23 mouse cellular contexts compared by ENCODE assay signal in genomic region chr19:8708954-8709353, GRCm38 (mm10). TPM values are rescaled to one million over a fixed set of nuclear protein-coding genes. Genes with fewer than 3 reads are reported as not detected.
DNase-seq lines count a peak whose midpoint lies in the region; ATAC-seq and TF ChIP-seq lines count a peak whose summit lies in the region.
"Had no signal": no experiment of that assay in that cellular context is flagged by ENCODE, and none has a peak within 500 bp of the region (broad histone marks: within the 10 kb centered on the region; RNA-seq: fewer than 3 reads in every experiment).

No protein-coding gene starts in this region.

- no peak for TF ChIP-seq EP300 in liver, embryonic 14.5 days (IDR thresholded peaks at IDR 0.05; ENCODE audit: low read depth)

- WGBS in hindbrain, postnatal 0 days: 92% methylated on average over 8 of the region's 8 CpGs
- WGBS in hindbrain, embryonic 14.5 days: 97% methylated on average over 8 of the region's 8 CpGs
- 88% methylated on average over 8 of the region's 8 CpGs for WGBS in liver, embryonic 14.5 days (ENCODE audit: insufficient replicate concordance)

- TF ChIP-seq CTCF in hindbrain, postnatal 0 days (IDR thresholded peaks at IDR 0.05; ENCODE audit: low read depth): no peak
- TF ChIP-seq CTCF in G1E (IDR thresholded peaks at IDR 0.05; ENCODE audit: low read depth, low read length): no peak
- no peak for TF ChIP-seq CTCF in liver, embryonic 14.5 days (IDR thresholded peaks at IDR 0.05; ENCODE audit: low read depth)

- no peaks in the 10 kb centered on the region for H3K9me3 ChIP-seq in hindbrain, postnatal 0 days (ENCODE audit: low read length)
- no peaks in the 10 kb centered on the region for H3K9me3 ChIP-seq in hindbrain, embryonic 14.5 days (ENCODE audit: control insufficient read depth, low read length)
- H3K9me3 ChIP-seq in G1E (replicated peaks): no peaks in the 10 kb centered on the region
- H3K9me3 ChIP-seq in liver, embryonic 14.5 days (ENCODE audit: control insufficient read depth, low read length): no peaks in the 10 kb centered on the region
- H3K9me3 ChIP-seq: embryonic facial prominence, embryonic 15.5 days; forebrain, embryonic 12.5 days; heart, embryonic 15.5 days; hindbrain, embryonic 13.5 days had no signal

- H3K4me1 ChIP-seq in hindbrain, postnatal 0 days (ENCODE audit: insufficient read depth, low read length): peaks cover 10% of the 10 kb centered on the region
- peaks cover 27% of the 10 kb centered on the region for H3K4me1 ChIP-seq in hindbrain, embryonic 14.5 days (replicated peaks; ENCODE audit: control insufficient read depth, insufficient read depth, low read length)
- peaks cover 59% of the 10 kb centered on the region for H3K4me1 ChIP-seq in G1E (ENCODE audit: insufficient read depth, low read depth, low read length)
- peaks cover 32 to 35% of the 10 kb centered on the region in 2 experiments for H3K4me1 ChIP-seq in liver, embryonic 14.5 days (replicated peaks; ENCODE audit: control insufficient read depth in 2 of 2, insufficient read depth in 2 of 2, low read length in 1 of 2)

- no peak overlapping the region for H3K4me3 ChIP-seq in hindbrain, postnatal 0 days (ENCODE audit: low read length)
- H3K4me3 ChIP-seq in hindbrain, embryonic 14.5 days (replicated peaks; ENCODE audit: low read length): no peak overlapping the region
- peak overlapping the region; percentile 42; the same call in 1 of the 2 replicates for H3K4me3 ChIP-seq in G1E (ENCODE audit: low read depth, low read length)
- H3K4me3 ChIP-seq in liver, embryonic 14.5 days (ENCODE audit: insufficient read depth in 1 of 2, low read depth in 2 of 2, low read length in 2 of 2): no peak overlapping the region
- H3K4me3 ChIP-seq: embryonic facial prominence, embryonic 15.5 days; forebrain, embryonic 12.5 days; heart, embryonic 15.5 days; hindbrain, embryonic 13.5 days had no signal

- H3K36me3 ChIP-seq in hindbrain, postnatal 0 days (ENCODE audit: insufficient read depth, low read length): peaks cover 39% of the 10 kb centered on the region
- H3K36me3 ChIP-seq in hindbrain, embryonic 14.5 days (replicated peaks; ENCODE audit: control insufficient read depth, insufficient read depth): peaks cover 54% of the 10 kb centered on the region
- peaks cover 70% of the 10 kb centered on the region for H3K36me3 ChIP-seq in G1E (replicated peaks)
- peaks cover 66% of the 10 kb centered on the region for H3K36me3 ChIP-seq in liver, embryonic 14.5 days (replicated peaks; ENCODE audit: control insufficient read depth, insufficient read depth, low read depth)

- no peak for ATAC-seq in hindbrain, postnatal 0 days
- ATAC-seq in hindbrain, embryonic 14.5 days (ENCODE audit: low FRiP score): no peak
- no peak for ATAC-seq in G1E (ENCODE audit: extremely low read depth, insufficient number of reproducible peaks, low FRiP score, poor library complexity, severe bottlenecking)
- no peak for ATAC-seq in liver, embryonic 14.5 days (ENCODE audit: insufficient read depth)
- ATAC-seq: forebrain, embryonic 16.5 days had no signal

- DNase-seq in hindbrain, postnatal 0 days (ENCODE audit: low spot score): no peak
- no peak for DNase-seq in hindbrain, embryonic 14.5 days (ENCODE audit: low spot score)
- DNase-seq in G1E (ENCODE audit: low spot score): no peak
- DNase-seq in liver, embryonic 14.5 days (ENCODE audit: low read depth in 3 of 3, low spot score in 3 of 3): no peak
- DNase-seq in urinary bladder, adult 18-20 months (ENCODE audit: low spot score in 2 of 2): no peak
- DNase-seq in gastrocnemius, postnatal 10 days: no peak
- DNase-seq: adrenal gland, adult 8-10 months; adrenal gland, postnatal 36 days; cerebellum, adult 2 months; cerebellum, postnatal 14 days; embryo, embryonic 11 days; gastrocnemius, postnatal 25 days; heart, adult 18-20 months; heart, postnatal 14 days had no signal

- 0 out of 2 replicates have a peak overlapping the region, but pooled peaks have one; percentile 67 for H3K27ac ChIP-seq in hindbrain, postnatal 0 days
- H3K27ac ChIP-seq in hindbrain, embryonic 14.5 days: no peak overlapping the region
- H3K27ac ChIP-seq in liver, embryonic 14.5 days: no peak overlapping the region
- H3K27ac ChIP-seq: forebrain, embryonic 12.5 days; heart, embryonic 15.5 days; hindbrain, embryonic 13.5 days had no signal

- no peak overlapping the region for H3K9ac ChIP-seq in hindbrain, postnatal 0 days (replicated peaks; ENCODE audit: low read length)
- no peak overlapping the region for H3K9ac ChIP-seq in hindbrain, embryonic 14.5 days
- no peak overlapping the region for H3K9ac ChIP-seq in liver, embryonic 14.5 days (replicated peaks)
- H3K9ac ChIP-seq: embryonic facial prominence, embryonic 15.5 days; forebrain, embryonic 12.5 days; heart, embryonic 15.5 days; hindbrain, embryonic 13.5 days had no signal

- H3K27me3 ChIP-seq in hindbrain, postnatal 0 days (ENCODE audit: insufficient read depth, low read length): no peaks in the 10 kb centered on the region
- no peaks in the 10 kb centered on the region for H3K27me3 ChIP-seq in hindbrain, embryonic 14.5 days (ENCODE audit: control insufficient read depth, insufficient read depth, low read length)
- H3K27me3 ChIP-seq in G1E (ENCODE audit: insufficient read depth, low read length): no peaks in the 10 kb centered on the region
- H3K27me3 ChIP-seq in liver, embryonic 14.5 days (ENCODE audit: control insufficient read depth, insufficient read depth, low read length): no peaks in the 10 kb centered on the region
- H3K27me3 ChIP-seq: CH12.LX; embryonic facial prominence, embryonic 15.5 days; forebrain, embryonic 12.5 days; heart, embryonic 15.5 days; hindbrain, embryonic 13.5 days had no signal

- H3K4me2 ChIP-seq in hindbrain, postnatal 0 days (ENCODE audit: low read depth, low read length): no peak overlapping the region
- H3K4me2 ChIP-seq in hindbrain, embryonic 14.5 days (replicated peaks): no peak overlapping the region
- H3K4me2 ChIP-seq in liver, embryonic 14.5 days (ENCODE audit: low read depth): peak overlapping the region; percentile 26
- H3K4me2 ChIP-seq: embryonic facial prominence, embryonic 15.5 days; forebrain, embryonic 12.5 days; heart, embryonic 11.5 days; heart, embryonic 15.5 days; hindbrain, embryonic 13.5 days had no signal

RNA-seq across cellular contexts. Expression of gene Slc3a2, which starts 14.2 kb away (rescaled TPM):
- 154 and 155 TPM in 2 replicates for total RNA-seq in hindbrain, postnatal 0 days (2014; rRNA removed)
- 235 and 250 TPM in 2 replicates for polyA plus RNA-seq in hindbrain, postnatal 0 days (2015; fragmentation: Nextera tagmentation; extraction: Ambion mirVana)
- polyA plus RNA-seq in hindbrain, embryonic 14.5 days (2014; fragmentation: Nextera tagmentation; extraction: Ambion mirVana): 161 and 174 TPM in 2 replicates
- total RNA-seq in G1E (2014; fragmentation: Nextera tagmentation) (288 and 317 TPM in 2 replicates), G1E (2017) (217 and 282 TPM in 2 replicates)
- polyA plus RNA-seq in G1E (2012): 232 and 240 TPM in 2 replicates
- polyA plus RNA-seq in liver, embryonic 14.5 days (2012; rRNA removed): 78.4 and 82.2 TPM in 2 replicates
- 88.5 and 89.1 TPM in 2 replicates for polyA plus RNA-seq in liver, embryonic 14.5 days (2014; fragmentation: Nextera tagmentation; extraction: Ambion mirVana)
- 10 to 100 TPM; 29.4 to 36.7 TPM for total RNA-seq in gastrocnemius, postnatal 10 days (2021)

RNA-seq across cellular contexts. Expression of gene Wdr74, which starts 26.7 kb away (rescaled TPM):
- total RNA-seq in hindbrain, postnatal 0 days (2014; rRNA removed): 46.7 and 49.7 TPM in 2 replicates
- polyA plus RNA-seq in hindbrain, postnatal 0 days (2015; fragmentation: Nextera tagmentation; extraction: Ambion mirVana): 78.7 and 79.2 TPM in 2 replicates
- polyA plus RNA-seq in hindbrain, embryonic 14.5 days (2014; fragmentation: Nextera tagmentation; extraction: Ambion mirVana): 80.7 and 80.8 TPM in 2 replicates
- total RNA-seq in G1E (2014; fragmentation: Nextera tagmentation): 124 and 180 TPM in 2 replicates
- total RNA-seq in G1E (2017): 75.0 and 135 TPM in 2 replicates
- polyA plus RNA-seq in G1E (2012): 37.8 and 46.5 TPM in 2 replicates
- polyA plus RNA-seq in liver, embryonic 14.5 days (2012; rRNA removed): 27.7 and 34.1 TPM in 2 replicates
- polyA plus RNA-seq in liver, embryonic 14.5 days (2014; fragmentation: Nextera tagmentation; extraction: Ambion mirVana): 51.6 and 57.6 TPM in 2 replicates
- total RNA-seq in gastrocnemius, postnatal 10 days (2021): 10 to 100 TPM; 26.5 to 27.4 TPM

RNA-seq across cellular contexts. Expression of gene 1700092M07Rik, which starts 31.6 kb away (rescaled TPM):
- not detected in 2 replicates for total RNA-seq in hindbrain, postnatal 0 days (2014; rRNA removed)
- polyA plus RNA-seq in hindbrain, postnatal 0 days (2015; fragmentation: Nextera tagmentation; extraction: Ambion mirVana): 0.66 and 0.85 TPM in 2 replicates
- 0.84 and 0.90 TPM in 2 replicates for polyA plus RNA-seq in hindbrain, embryonic 14.5 days (2014; fragmentation: Nextera tagmentation; extraction: Ambion mirVana)
- total RNA-seq in G1E (2014; fragmentation: Nextera tagmentation) (2.5 and 5.3 TPM in 2 replicates), G1E (2017) (3.3 and 4.5 TPM in 2 replicates)
- 0.81 and 0.99 TPM in 2 replicates for polyA plus RNA-seq in G1E (2012)
- polyA plus RNA-seq in liver, embryonic 14.5 days (2012; rRNA removed): 0.65 and 0.78 TPM in 2 replicates
- 0.34 and 0.63 TPM in 2 replicates for polyA plus RNA-seq in liver, embryonic 14.5 days (2014; fragmentation: Nextera tagmentation; extraction: Ambion mirVana)
- under 1 TPM in 1 of 2 experiments, not detected in 1; 0.65 TPM for total RNA-seq in gastrocnemius, postnatal 10 days (2021)
- total RNA-seq: gastrocnemius, postnatal 25 days; hematopoietic stem cell, adult 5-6 weeks had no signal

RNA-seq across cellular contexts. Expression of gene Stx5a, which starts 32.3 kb away (rescaled TPM):
- total RNA-seq in hindbrain, postnatal 0 days (2014; rRNA removed): 84.4 and 110 TPM in 2 replicates
- 95.3 and 104 TPM in 2 replicates for polyA plus RNA-seq in hindbrain, postnatal 0 days (2015; fragmentation: Nextera tagmentation; extraction: Ambion mirVana)
- 102 and 103 TPM in 2 replicates for polyA plus RNA-seq in hindbrain, embryonic 14.5 days (2014; fragmentation: Nextera tagmentation; extraction: Ambion mirVana)
- total RNA-seq in G1E (2014; fragmentation: Nextera tagmentation) (61.1 and 84.0 TPM in 2 replicates), G1E (2017) (62.8 and 73.2 TPM in 2 replicates)
- 12.9 and 13.2 TPM in 2 replicates for polyA plus RNA-seq in G1E (2012)
- polyA plus RNA-seq in liver, embryonic 14.5 days (2012; rRNA removed): 29.9 and 32.0 TPM in 2 replicates
- 36.7 and 36.9 TPM in 2 replicates for polyA plus RNA-seq in liver, embryonic 14.5 days (2014; fragmentation: Nextera tagmentation; extraction: Ambion mirVana)
- total RNA-seq in gastrocnemius, postnatal 10 days (2021): 10 to 100 TPM; 35.6 to 46.3 TPM

RNA-seq across cellular contexts. Expression of gene Chrm1, which starts 45.4 kb away (rescaled TPM):
- total RNA-seq in hindbrain, postnatal 0 days (2014; rRNA removed): 1.3 and 2.4 TPM in 2 replicates
- 0.80 and 0.88 TPM in 2 replicates for polyA plus RNA-seq in hindbrain, postnatal 0 days (2015; fragmentation: Nextera tagmentation; extraction: Ambion mirVana)
- polyA plus RNA-seq in hindbrain, embryonic 14.5 days (2014; fragmentation: Nextera tagmentation; extraction: Ambion mirVana): 0.30 and 0.35 TPM in 2 replicates
- total RNA-seq in G1E (2014; fragmentation: Nextera tagmentation) (not detected in 2 replicates), G1E (2017) (0.06 and 0.11 TPM in 2 replicates)
- 0.01 and 0.02 TPM in 2 replicates for polyA plus RNA-seq in G1E (2012)
- polyA plus RNA-seq in liver, embryonic 14.5 days (2012; rRNA removed): under 0.01 and 0.01 TPM in 2 replicates
- not detected in 2 replicates for polyA plus RNA-seq in liver, embryonic 14.5 days (2014; fragmentation: Nextera tagmentation; extraction: Ambion mirVana)
- under 1 TPM; 0.11 to 0.16 TPM for total RNA-seq in gastrocnemius, postnatal 10 days (2021)
- total RNA-seq: CH12.LX; common myeloid progenitor, adult 5-6 weeks; gastrocnemius, postnatal 25 days; hematopoietic stem cell, adult 5-6 weeks had no signal
